Mouse (Mus musculus) hindbrain, postnatal 0 days (tissue): ENCODE measurements around the gene Yap1. TPM values are rescaled to one million over a fixed set of nuclear protein-coding genes. Genes with fewer than 3 reads are reported as not detected.
A peak's percentile ranks its signal among the peaks of the same experiment; 100 is the strongest.

ENCODE experiments used
- ATAC-seq: fragments of 200-750 bp; cut with Nextera tagmentation; 2 replicates; pipeline ENCODE4 v1.8.0; 2017; ENCODE audit warnings: mild to moderate bottlenecking, moderate TSS enrichment, moderate library complexity
- DNase-seq: peaks from one replicate; pipeline ENCODE4 v3.0.0-alpha.2; 2015; ENCODE audit warnings: low spot score
- H3K27ac ChIP-seq: fragments of 300-500 bp; sonication (generic); 2 replicates; pipeline ENCODE4 v1.5.1; 2014; ENCODE audit warnings: mild to moderate bottlenecking
- H3K27me3 ChIP-seq: fragments of 300-500 bp; sonication (generic); 2 replicates; pipeline ENCODE4 v1.6.1; 2014; ENCODE audit warnings: low read length, mixed read lengths; ENCODE audit not compliant: insufficient read depth
- H3K36me3 ChIP-seq: fragments of 300-500 bp; sonication (generic); 2 replicates; pipeline ENCODE4 v1.6.1; 2014; ENCODE audit warnings: low read length, mixed read lengths; ENCODE audit not compliant: insufficient read depth
- H3K4me1 ChIP-seq: fragments of 300-500 bp; sonication (generic); 2 replicates; pipeline ENCODE4 v1.6.1; 2014; ENCODE audit warnings: antibody characterized with exemption, low read length, mixed read lengths; ENCODE audit not compliant: insufficient read depth
- H3K4me2 ChIP-seq: fragments of 300-500 bp; sonication (generic); 2 replicates; pipeline ENCODE4 v1.6.1; 2014; ENCODE audit warnings: low read depth, mild to moderate bottlenecking, low read length, moderate library complexity, mixed read lengths
- H3K4me3 ChIP-seq: fragments of 300-500 bp; sonication (generic); 2 replicates; pipeline ENCODE4 v1.5.1; 2014; ENCODE audit warnings: low read length
- H3K9ac ChIP-seq: fragments of 300-500 bp; sonication (generic); replicated peaks from 2 replicates; pipeline ENCODE4 v1.6.1; 2014; ENCODE audit warnings: mild to moderate bottlenecking, low read length, moderate library complexity, mixed read lengths
- H3K9me3 ChIP-seq: fragments of 300-500 bp; sonication (generic); 2 replicates; pipeline ENCODE4 v1.6.1; 2016; ENCODE audit warnings: low read length, mixed read lengths
- CTCF ChIP-seq: IDR thresholded peaks from 2 replicates; pipeline ENCODE4 v1.5.1; 2016; ENCODE audit warnings: antibody characterized with exemption, control low read depth, low read depth
- WGBS: fragments of 180-500 bp; shearing (Covaris S2); extraction: QIAGEN DNeasy Blood & Tissue Kit; methylation state at CpG from one replicate; pipeline ENCODE4 v1.1.7; 2014; 5-methylcytosine and 5-hydroxymethylcytosine counted together
- polyA plus RNA-seq: library from polyadenylated mRNA; unstranded; fragments of >200 nt; fragmentation: Nextera tagmentation; extraction: Ambion mirVana; gene quantifications from 2 replicates; pipeline ENCODE4 v1.2.1, GENCODE M21; 2015
- total RNA-seq: library from RNA; depleted of rRNA; stranded (reverse); fragments of >200 nt; gene quantifications from 2 replicates; pipeline ENCODE4 v1.2.3, GENCODE M21; 2014; rRNA removed

Gene Yap1
- total RNA-seq (10.9 and 22.2 TPM in 2 replicates), polyA plus RNA-seq (6.3 and 6.7 TPM in 2 replicates)

DNA sequence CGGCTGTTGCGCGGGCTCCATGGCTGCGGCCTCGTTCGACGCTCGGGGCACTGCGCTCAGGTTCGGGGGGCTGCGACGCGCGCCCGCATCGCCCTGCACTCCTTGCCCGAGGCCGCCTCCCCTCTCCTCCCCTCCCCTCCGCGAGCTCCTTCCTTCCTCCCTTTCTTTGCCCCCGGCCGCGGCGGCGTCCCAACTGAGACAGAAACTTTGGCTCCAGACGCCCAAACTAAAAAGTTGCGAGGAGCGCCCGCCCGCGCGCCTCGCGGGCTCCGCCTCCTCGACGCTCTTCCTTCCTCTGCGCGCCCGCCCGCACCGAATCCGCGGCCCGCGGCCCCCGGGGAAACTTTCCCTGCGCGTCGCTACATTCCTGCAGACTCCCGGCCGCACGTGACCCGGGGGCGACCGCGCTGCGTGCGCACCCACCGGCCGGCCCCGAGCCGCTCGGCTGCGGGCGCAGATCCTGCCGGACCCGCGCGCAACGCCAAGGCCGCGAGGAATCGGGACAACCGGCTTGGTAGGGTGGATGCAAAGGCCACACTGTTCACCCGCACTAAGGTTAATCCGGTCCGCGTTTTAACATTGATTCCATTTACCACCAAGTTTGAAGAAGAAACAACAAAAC lies at the start of gene Yap1:
Yap1 (minus strand) TSS at position 227 of the 622 bp plus-strand sequence.
- Histone ChIP-seq H3K9me3 (no peaks in the 10 kb centered on the region), H3K27me3 (no peaks in the 10 kb centered on the region), H3K4me1 (no peaks in the 10 kb centered on the region), H3K27ac (peak within 1 kb of the TSS; percentile 87), H3K36me3 (no peaks in the 10 kb centered on the region), H3K9ac (peak within 1 kb of the TSS; percentile 65), H3K4me2 (peak within 1 kb of the TSS; percentile 73), H3K4me3 (peak within 1 kb of the TSS; percentile 76)
- TF ChIP-seq CTCF, result no peak
- ATAC-seq (peak; percentile 92), DNase-seq (peak; percentile 90)
- 0% methylated on average over 73 of the region's 79 CpGs for WGBS

- Histone ChIP-seq H3K27me3 (no peaks in the 10 kb centered on the region), H3K36me3 (no peaks in the 10 kb centered on the region), H3K4me1 (peaks cover 5% of the 10 kb centered on the region; the same call in 1 of the 2 replicates), H3K27ac (peak overlapping the region; percentile 82), H3K9ac (peak overlapping the region; percentile 75; the same call in 1 of the 2 replicates), H3K9me3 (no peaks in the 10 kb centered on the region), H3K4me2 (peak overlapping the region; percentile 67), H3K4me3 (peak overlapping the region; percentile 64)
- TF ChIP-seq CTCF, result no peak
- DNase-seq (no peak), ATAC-seq (peak; percentile 59)
- 26% methylated on average over 5 of the region's 5 CpGs for WGBS
Observed at GRCm38 (mm10) chr9:8043044-8043387, 38.6 kb upstream of the Yap1 start.

- Histone ChIP-seq H3K9ac (peak within 1 kb of the TSS; percentile 75), H3K4me2 (peak within 1 kb of the TSS; percentile 67), H3K27me3 (no peaks in the 10 kb centered on the region), H3K4me1 (peaks cover 5% of the 10 kb centered on the region; the same call in 1 of the 2 replicates), H3K36me3 (no peaks in the 10 kb centered on the region), H3K9me3 (no peaks in the 10 kb centered on the region), H3K27ac (peak within 1 kb of the TSS; percentile 82), H3K4me3 (peak within 1 kb of the TSS; percentile 64)
- DNase-seq (peak; percentile 99), ATAC-seq (peak; percentile 98)
- WGBS, result 0% methylated on average over 39 of the region's 39 CpGs
- TF ChIP-seq CTCF, result no peak
Observed at GRCm38 (mm10) chr9:8042338-8043043, 38.1 kb upstream of the Yap1 start, which contains the start of gene Cfap300. Cfap300 (minus strand) TSS chr9:8042823.

DNA sequence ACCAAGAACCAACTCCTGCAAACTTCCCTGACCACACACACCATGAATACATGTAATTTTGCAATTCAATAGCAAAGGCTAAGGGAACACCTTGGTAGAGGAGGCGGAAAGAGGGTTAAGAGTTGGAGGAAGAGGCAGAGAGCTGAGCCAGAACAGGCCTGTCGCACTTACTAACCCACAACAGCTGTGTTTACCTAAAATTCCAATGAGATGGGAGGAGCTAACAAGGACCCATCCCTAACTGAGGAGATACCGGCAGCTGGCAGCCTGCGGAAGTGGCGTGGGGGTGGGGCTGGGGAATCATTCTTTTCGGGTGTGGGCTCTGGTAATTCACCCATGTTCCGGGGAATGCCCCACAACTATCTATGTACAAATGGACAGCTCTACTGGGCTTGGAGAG lies 31.1 kb upstream of the Yap1 start:
- Histone ChIP-seq H3K9me3 (no peaks in the 10 kb centered on the region), H3K9ac (no peak overlapping the region), H3K27me3 (no peaks in the 10 kb centered on the region), H3K4me2 (no peak overlapping the region), H3K27ac (no peak overlapping the region), H3K4me1 (no peaks in the 10 kb centered on the region), H3K4me3 (no peak overlapping the region), H3K36me3 (no peaks in the 10 kb centered on the region)
- ATAC-seq, result no peak
- TF ChIP-seq CTCF, result no peak
- WGBS, result 42% methylated on average over 7 of the region's 7 CpGs
- DNase-seq, result no peak

- H3K4me3 ChIP-seq, result no peak overlapping the region
- no peak overlapping the region for H3K4me2 ChIP-seq
- no peak for DNase-seq
- no peaks in the 10 kb centered on the region for H3K9me3 ChIP-seq
- no peaks in the 10 kb centered on the region for H3K36me3 ChIP-seq
- no peaks in the 10 kb centered on the region for H3K4me1 ChIP-seq
- ATAC-seq, result no peak
- no peak for TF ChIP-seq CTCF
- no peak overlapping the region for H3K9ac ChIP-seq
- WGBS, result 73% methylated on average over 4 of the region's 4 CpGs
- no peaks in the 10 kb centered on the region for H3K27me3 ChIP-seq
- no peak overlapping the region for H3K27ac ChIP-seq
Observed at GRCm38 (mm10) chr9:8035091-8035490, 30.7 kb upstream of the Yap1 start.

GRCm38 (mm10) chr9:8034143-8034542 lies 29.7 kb upstream of the Yap1 start:
- no peak for ATAC-seq
- no peaks in the 10 kb centered on the region for H3K27me3 ChIP-seq
- H3K4me2 ChIP-seq, result no peak overlapping the region
- no peaks in the 10 kb centered on the region for H3K4me1 ChIP-seq
- H3K27ac ChIP-seq, result no peak overlapping the region
- no peak overlapping the region for H3K9ac ChIP-seq
- whole genome bisulfite sequencing, result 97% methylated on average over 1 of the region's 1 CpGs
- DNase-seq, result no peak
- H3K4me3 ChIP-seq, result no peak overlapping the region
- no peaks in the 10 kb centered on the region for H3K9me3 ChIP-seq
- TF ChIP-seq CTCF, result no peak
- no peaks in the 10 kb centered on the region for H3K36me3 ChIP-seq

DNA sequence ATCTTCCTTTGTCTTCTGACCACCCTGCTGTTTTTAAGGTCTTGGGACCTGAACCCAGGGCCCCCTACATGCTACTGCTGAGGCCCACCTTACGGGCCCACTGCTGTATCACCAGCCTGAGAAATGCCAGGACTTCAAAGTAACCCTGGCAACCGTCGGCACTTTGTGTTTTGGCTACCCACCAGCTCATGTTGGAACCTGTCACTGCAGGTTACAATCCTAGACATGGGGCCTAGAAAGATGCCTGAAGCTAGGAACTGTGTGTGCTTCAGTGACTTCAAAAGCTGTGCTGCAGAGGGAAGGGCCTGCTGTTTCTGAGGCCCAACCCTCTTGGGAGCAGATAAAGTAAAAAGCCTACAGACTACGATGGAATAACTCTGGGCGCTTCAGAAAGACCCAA lies 28.5 kb upstream of the Yap1 start:
- no peak overlapping the region for H3K4me2 ChIP-seq
- no peaks in the 10 kb centered on the region for H3K9me3 ChIP-seq
- no peaks in the 10 kb centered on the region for H3K4me1 ChIP-seq
- H3K27me3 ChIP-seq, result no peaks in the 10 kb centered on the region
- no peaks in the 10 kb centered on the region for H3K36me3 ChIP-seq
- H3K27ac ChIP-seq, result no peak overlapping the region
- no peak for DNase-seq
- H3K9ac ChIP-seq, result no peak overlapping the region
- TF ChIP-seq CTCF, result no peak
- WGBS, result 62% methylated on average over 5 of the region's 5 CpGs
- no peak overlapping the region for H3K4me3 ChIP-seq
- peak; percentile 47; the same call in 1 of the 2 replicates for ATAC-seq
